Mouse (Mus musculus): ENCODE measurements at regions not wholly inside any gene's neighbourhood (a gene's known extent, or its start where the extent isn't known, plus 50 kb on each side); places are given as distances from the start of the nearest gene placed in this dataset.
"Not testable (repeated sequence)": the region's sequence is repeated elsewhere in the genome, so short reads cannot be mapped to it uniquely, and the experiment has no call there.

GRCm38 (mm10) chrX:50599780-50600179 is 171.5 kb upstream of the Olfr1324 start:
- peak; percentile 48 for DNase-seq (ENCODE audit: low spot score)
- Histone ChIP-seq H3K4me3 (ENCODE audit: low read depth, low read length) (no peak overlapping the region), H3K27ac (replicated peaks; ENCODE audit: low read depth, low read length) (no peak overlapping the region)

GRCm38 (mm10) chrX:50597626-50598025 is 169.3 kb upstream of the Olfr1324 start:
- not testable (repeated sequence) for DNase-seq (ENCODE audit: low spot score)

More at GRCm38 (mm10) chrX:50599780-50600179, 171.5 kb upstream of the Olfr1324 start:
- WGBS: 71% methylated on average over 4 of the region's 4 CpGs
- no peaks in the 10 kb centered on the region for H3K27me3 ChIP-seq (ENCODE audit: control insufficient read depth, insufficient read depth, low read length)
- no peaks in the 10 kb centered on the region for H3K4me1 ChIP-seq (ENCODE audit: control insufficient read depth, insufficient read depth, low read length)
- ATAC-seq (replicated peaks; ENCODE audit: insufficient number of reproducible peaks, low FRiP score, low TSS enrichment, low read depth): no peak
- no peaks in the 10 kb centered on the region for H3K9me3 ChIP-seq (replicated peaks; ENCODE audit: control insufficient read depth, low read length)
- no peaks in the 10 kb centered on the region for H3K36me3 ChIP-seq (replicated peaks; ENCODE audit: control insufficient read depth, insufficient read depth, low read depth, low read length)
- peak overlapping the region; percentile 23; the same call in 1 of the 2 replicates for H3K4me2 ChIP-seq (ENCODE audit: low read depth, low read length)
- no peak overlapping the region for H3K9ac ChIP-seq (replicated peaks; ENCODE audit: low read length)

GRCm38 (mm10) chrX:50597105-50597504 is 168.8 kb upstream of the Olfr1324 start:
- Histone ChIP-seq H3K9ac (replicated peaks; ENCODE audit: low read length) (no peak overlapping the region), H3K4me2 (ENCODE audit: low read depth, low read length) (no peak overlapping the region), H3K4me3 (ENCODE audit: low read depth, low read length) (no peak overlapping the region), H3K27me3 (ENCODE audit: control insufficient read depth, insufficient read depth, low read length) (no peaks in the 10 kb centered on the region), H3K27ac (replicated peaks; ENCODE audit: low read depth, low read length) (no peak overlapping the region), H3K9me3 (replicated peaks; ENCODE audit: control insufficient read depth, low read length) (no peaks in the 10 kb centered on the region), H3K4me1 (ENCODE audit: control insufficient read depth, insufficient read depth, low read length) (no peaks in the 10 kb centered on the region), H3K36me3 (replicated peaks; ENCODE audit: control insufficient read depth, insufficient read depth, low read depth, low read length) (no peaks in the 10 kb centered on the region)
- peak; percentile 52 for DNase-seq (ENCODE audit: low spot score)
- 63% methylated on average over 6 of the region's 6 CpGs for WGBS
- ATAC-seq (replicated peaks; ENCODE audit: insufficient number of reproducible peaks, low FRiP score, low TSS enrichment, low read depth): no peak

More at GRCm38 (mm10) chrX:50597626-50598025, 169.3 kb upstream of the Olfr1324 start:
- not testable (repeated sequence) for H3K9ac ChIP-seq (replicated peaks; ENCODE audit: low read length); H3K36me3 ChIP-seq (replicated peaks; ENCODE audit: control insufficient read depth, insufficient read depth, low read depth, low read length); H3K4me3 ChIP-seq (ENCODE audit: low read depth, low read length); ATAC-seq (replicated peaks; ENCODE audit: insufficient number of reproducible peaks, low FRiP score, low TSS enrichment, low read depth); H3K9me3 ChIP-seq (replicated peaks; ENCODE audit: control insufficient read depth, low read length); H3K27ac ChIP-seq (replicated peaks; ENCODE audit: low read depth, low read length); H3K4me1 ChIP-seq (ENCODE audit: control insufficient read depth, insufficient read depth, low read length); H3K4me2 ChIP-seq (ENCODE audit: low read depth, low read length); H3K27me3 ChIP-seq (ENCODE audit: control insufficient read depth, insufficient read depth, low read length)
- WGBS: 68% methylated on average over 3 of the region's 3 CpGs

GRCm38 (mm10) chrX:50594976-50595375 is 166.7 kb upstream of the Olfr1324 start:
- H3K9me3 ChIP-seq (replicated peaks; ENCODE audit: control insufficient read depth, low read length); DNase-seq (ENCODE audit: low spot score); H3K4me1 ChIP-seq (ENCODE audit: control insufficient read depth, insufficient read depth, low read length); H3K4me3 ChIP-seq (ENCODE audit: low read depth, low read length); H3K27me3 ChIP-seq (ENCODE audit: control insufficient read depth, insufficient read depth, low read length); H3K9ac ChIP-seq (replicated peaks; ENCODE audit: low read length); H3K4me2 ChIP-seq (ENCODE audit: low read depth, low read length); ATAC-seq (replicated peaks; ENCODE audit: insufficient number of reproducible peaks, low FRiP score, low TSS enrichment, low read depth); H3K36me3 ChIP-seq (replicated peaks; ENCODE audit: control insufficient read depth, insufficient read depth, low read depth, low read length); H3K27ac ChIP-seq (replicated peaks; ENCODE audit: low read depth, low read length): not testable (repeated sequence)
- 93% methylated on average over 4 of the region's 4 CpGs for WGBS

- no peaks in the 10 kb centered on the region for H3K36me3 ChIP-seq (replicated peaks; ENCODE audit: control insufficient read depth, insufficient read depth, low read depth, low read length)
- no peak overlapping the region for H3K4me3 ChIP-seq (ENCODE audit: low read depth, low read length)
- no peak overlapping the region for H3K27ac ChIP-seq (replicated peaks; ENCODE audit: low read depth, low read length)
- no peak overlapping the region for H3K9ac ChIP-seq (replicated peaks; ENCODE audit: low read length)
- ATAC-seq (replicated peaks; ENCODE audit: insufficient number of reproducible peaks, low FRiP score, low TSS enrichment, low read depth) (no peak), DNase-seq (ENCODE audit: low spot score) (peak; percentile 31)
- H3K9me3 ChIP-seq (replicated peaks; ENCODE audit: control insufficient read depth, low read length): no peaks in the 10 kb centered on the region
- H3K4me1 ChIP-seq (ENCODE audit: control insufficient read depth, insufficient read depth, low read length): no peaks in the 10 kb centered on the region
- WGBS: 80% methylated on average over 4 of the region's 4 CpGs
- no peaks in the 10 kb centered on the region for H3K27me3 ChIP-seq (ENCODE audit: control insufficient read depth, insufficient read depth, low read length)
- H3K4me2 ChIP-seq (ENCODE audit: low read depth, low read length): no peak overlapping the region
Measured at GRCm38 (mm10) chrX:50591477-50591876, 163.2 kb upstream of the Olfr1324 start.

GRCm38 (mm10) chrX:50590673-50591341 is 162.5 kb upstream of the Olfr1324 start:
- no peak overlapping the region for H3K4me2 ChIP-seq (ENCODE audit: low read depth, low read length)
- no peaks in the 10 kb centered on the region for H3K36me3 ChIP-seq (replicated peaks; ENCODE audit: control insufficient read depth, insufficient read depth, low read depth, low read length)
- DNase-seq (ENCODE audit: low spot score) (peak; percentile 58), ATAC-seq (replicated peaks; ENCODE audit: insufficient number of reproducible peaks, low FRiP score, low TSS enrichment, low read depth) (no peak)
- no peak overlapping the region for H3K9ac ChIP-seq (replicated peaks; ENCODE audit: low read length)
- H3K27me3 ChIP-seq (ENCODE audit: control insufficient read depth, insufficient read depth, low read length): no peaks in the 10 kb centered on the region
- H3K4me3 ChIP-seq (ENCODE audit: low read depth, low read length): no peak overlapping the region
- no peak overlapping the region for H3K27ac ChIP-seq (replicated peaks; ENCODE audit: low read depth, low read length)
- H3K4me1 ChIP-seq (ENCODE audit: control insufficient read depth, insufficient read depth, low read length): no peaks in the 10 kb centered on the region
- H3K9me3 ChIP-seq (replicated peaks; ENCODE audit: control insufficient read depth, low read length): no peaks in the 10 kb centered on the region
- 75% methylated on average over 8 of the region's 8 CpGs for WGBS

GRCm38 (mm10) chrX:50588892-50589291 is 160.6 kb upstream of the Olfr1324 start:
- H3K4me2 ChIP-seq (ENCODE audit: low read depth, low read length): no peak overlapping the region
- no peak overlapping the region for H3K4me3 ChIP-seq (ENCODE audit: low read depth, low read length)
- no peaks in the 10 kb centered on the region for H3K36me3 ChIP-seq (replicated peaks; ENCODE audit: control insufficient read depth, insufficient read depth, low read depth, low read length)
- no peak overlapping the region for H3K27ac ChIP-seq (replicated peaks; ENCODE audit: low read depth, low read length)
- DNase-seq (ENCODE audit: low spot score): no peak
- 87% methylated on average over 6 of the region's 6 CpGs for WGBS
- no peak for ATAC-seq (replicated peaks; ENCODE audit: insufficient number of reproducible peaks, low FRiP score, low TSS enrichment, low read depth)
- no peaks in the 10 kb centered on the region for H3K27me3 ChIP-seq (ENCODE audit: control insufficient read depth, insufficient read depth, low read length)
- H3K9ac ChIP-seq (replicated peaks; ENCODE audit: low read length): no peak overlapping the region
- no peaks in the 10 kb centered on the region for H3K9me3 ChIP-seq (replicated peaks; ENCODE audit: control insufficient read depth, low read length)
- no peaks in the 10 kb centered on the region for H3K4me1 ChIP-seq (ENCODE audit: control insufficient read depth, insufficient read depth, low read length)

GRCm38 (mm10) chrX:50583741-50584580 is 155.7 kb upstream of the Olfr1324 start:
- no peak overlapping the region for H3K9ac ChIP-seq (replicated peaks; ENCODE audit: low read length)
- no peak overlapping the region for H3K27ac ChIP-seq (replicated peaks; ENCODE audit: low read depth, low read length)
- H3K27me3 ChIP-seq (ENCODE audit: control insufficient read depth, insufficient read depth, low read length): no peaks in the 10 kb centered on the region
- no peaks in the 10 kb centered on the region for H3K36me3 ChIP-seq (replicated peaks; ENCODE audit: control insufficient read depth, insufficient read depth, low read depth, low read length)
- H3K9me3 ChIP-seq (replicated peaks; ENCODE audit: control insufficient read depth, low read length): no peaks in the 10 kb centered on the region
- H3K4me2 ChIP-seq (ENCODE audit: low read depth, low read length): no peak overlapping the region
- ATAC-seq (replicated peaks; ENCODE audit: insufficient number of reproducible peaks, low FRiP score, low TSS enrichment, low read depth) (no peak), DNase-seq (ENCODE audit: low spot score) (peak; percentile 38)
- no peak overlapping the region for H3K4me3 ChIP-seq (ENCODE audit: low read depth, low read length)
- 76% methylated on average over 12 of the region's 12 CpGs for WGBS
- H3K4me1 ChIP-seq (ENCODE audit: control insufficient read depth, insufficient read depth, low read length): no peaks in the 10 kb centered on the region
